Mouse (Mus musculus): Measurements from ENCODE around the gene Pacsin1. TPM values are rescaled to one million over a fixed set of nuclear protein-coding genes. Genes with fewer than 3 reads are reported as not detected.

Pacsin1 gene
- polyA plus RNA-seq, 1 experiment from 2014 or later = 1.8 TPM

- H3K4me2 ChIP-seq (replicated peaks; ENCODE audit: low read depth, low read length) = no peak overlapping the region
- WGBS = 58% methylated on average over 10 of the region's 10 CpGs
- no peaks in the 10 kb centered on the region for H3K36me3 ChIP-seq (ENCODE audit: control insufficient read depth, insufficient read depth, low read length)
Observed at GRCm38 (mm10) chr17:27653253-27653959, 1.9 kb upstream of the Pacsin1 start.

GRCm38 (mm10) chr17:27656011-27656399, 696 bp downstream of the Pacsin1 start:
- Histone ChIP-seq H3K9me3 (ENCODE audit: control insufficient read depth, low read depth, low read length) (no peaks in the 10 kb centered on the region), H3K27me3 (ENCODE audit: control insufficient read depth, insufficient read depth, low read length) (peaks cover 13% of the 10 kb centered on the region; the same call in 1 of the 2 replicates), H3K36me3 (ENCODE audit: control insufficient read depth, insufficient read depth, low read length) (no peaks in the 10 kb centered on the region), H3K9ac (replicated peaks; ENCODE audit: low read depth, low read length) (no peak overlapping the region), H3K4me1 (ENCODE audit: control insufficient read depth, insufficient read depth, low read length) (peaks cover 9% of the 10 kb centered on the region; the same call in 1 of the 2 replicates), H3K27ac (ENCODE audit: low read length) (no peak overlapping the region), H3K4me3 (ENCODE audit: low read depth, low read length) (peak overlapping the region; percentile 31), H3K4me2 (replicated peaks; ENCODE audit: low read depth, low read length) (peak overlapping the region; percentile 62)
- no peak for ATAC-seq (ENCODE audit: insufficient number of reproducible peaks, insufficient read depth, low FRiP score, low read depth)
- 8% methylated on average over 14 of the region's 14 CpGs for WGBS

More at GRCm38 (mm10) chr17:27653253-27653959, 1.9 kb upstream of the Pacsin1 start:
- Histone ChIP-seq H3K9me3 (ENCODE audit: control insufficient read depth, low read depth, low read length) (no peaks in the 10 kb centered on the region), H3K27me3 (ENCODE audit: control insufficient read depth, insufficient read depth, low read length) (peaks cover 13% of the 10 kb centered on the region; the same call in 1 of the 2 replicates), H3K4me3 (ENCODE audit: low read depth, low read length) (no peak overlapping the region), H3K9ac (replicated peaks; ENCODE audit: low read depth, low read length) (no peak overlapping the region), H3K27ac (ENCODE audit: low read length) (no peak overlapping the region), H3K4me1 (ENCODE audit: control insufficient read depth, insufficient read depth, low read length) (peaks cover 9% of the 10 kb centered on the region; the same call in 1 of the 2 replicates)
- no peak for ATAC-seq (ENCODE audit: insufficient number of reproducible peaks, insufficient read depth, low FRiP score, low read depth)

GRCm38 (mm10) chr17:27656414-27656813, 1.1 kb downstream of the Pacsin1 start:
- Histone ChIP-seq H3K4me1 (ENCODE audit: control insufficient read depth, insufficient read depth, low read length) (peaks cover 9% of the 10 kb centered on the region; the same call in 1 of the 2 replicates), H3K9ac (replicated peaks; ENCODE audit: low read depth, low read length) (no peak overlapping the region), H3K4me2 (replicated peaks; ENCODE audit: low read depth, low read length) (no peak overlapping the region; the same call in 1 of the 2 replicates), H3K27ac (ENCODE audit: low read length) (no peak overlapping the region), H3K4me3 (ENCODE audit: low read depth, low read length) (no peak overlapping the region), H3K9me3 (ENCODE audit: control insufficient read depth, low read depth, low read length) (no peaks in the 10 kb centered on the region), H3K36me3 (ENCODE audit: control insufficient read depth, insufficient read depth, low read length) (no peaks in the 10 kb centered on the region), H3K27me3 (ENCODE audit: control insufficient read depth, insufficient read depth, low read length) (peaks cover 13% of the 10 kb centered on the region; the same call in 1 of the 2 replicates)
- no peak for ATAC-seq (ENCODE audit: insufficient number of reproducible peaks, insufficient read depth, low FRiP score, low read depth)
- 9% methylated on average over 5 of the region's 5 CpGs for WGBS

- 66% methylated on average over 8 of the region's 8 CpGs for WGBS
- H3K4me3 ChIP-seq (ENCODE audit: low read depth, low read length) = no peak overlapping the region
- no peaks in the 10 kb centered on the region for H3K9me3 ChIP-seq (ENCODE audit: control insufficient read depth, low read depth, low read length)
- peaks cover 9% of the 10 kb centered on the region; the same call in 1 of the 2 replicates for H3K4me1 ChIP-seq (ENCODE audit: control insufficient read depth, insufficient read depth, low read length)
- H3K36me3 ChIP-seq (ENCODE audit: control insufficient read depth, insufficient read depth, low read length) = no peaks in the 10 kb centered on the region
- no peak for ATAC-seq (ENCODE audit: insufficient number of reproducible peaks, insufficient read depth, low FRiP score, low read depth)
- no peak overlapping the region for H3K27ac ChIP-seq (ENCODE audit: low read length)
- H3K4me2 ChIP-seq (replicated peaks; ENCODE audit: low read depth, low read length) = no peak overlapping the region
- H3K9ac ChIP-seq (replicated peaks; ENCODE audit: low read depth, low read length) = no peak overlapping the region
- peaks cover 13% of the 10 kb centered on the region; the same call in 1 of the 2 replicates for H3K27me3 ChIP-seq (ENCODE audit: control insufficient read depth, insufficient read depth, low read length)
Observed at GRCm38 (mm10) chr17:27657123-27657522, 1.8 kb downstream of the Pacsin1 start.

GRCm38 (mm10) chr17:27658767-27659166, 3.5 kb downstream of the Pacsin1 start:
- ATAC-seq (ENCODE audit: insufficient number of reproducible peaks, insufficient read depth, low FRiP score, low read depth) = no peak
- Histone ChIP-seq H3K9ac (replicated peaks; ENCODE audit: low read depth, low read length) (no peak overlapping the region), H3K4me1 (ENCODE audit: control insufficient read depth, insufficient read depth, low read length) (peaks cover 9% of the 10 kb centered on the region; the same call in 1 of the 2 replicates), H3K9me3 (ENCODE audit: control insufficient read depth, low read depth, low read length) (no peaks in the 10 kb centered on the region), H3K36me3 (ENCODE audit: control insufficient read depth, insufficient read depth, low read length) (no peaks in the 10 kb centered on the region), H3K4me3 (ENCODE audit: low read depth, low read length) (no peak overlapping the region), H3K27me3 (ENCODE audit: control insufficient read depth, insufficient read depth, low read length) (peaks cover 13% of the 10 kb centered on the region; the same call in 1 of the 2 replicates), H3K4me2 (replicated peaks; ENCODE audit: low read depth, low read length) (no peak overlapping the region), H3K27ac (ENCODE audit: low read length) (no peak overlapping the region)
- 67% methylated on average over 7 of the region's 7 CpGs for WGBS

- no peak for ATAC-seq (ENCODE audit: insufficient number of reproducible peaks, insufficient read depth, low FRiP score, low read depth)
- no peak overlapping the region for H3K27ac ChIP-seq (ENCODE audit: low read length)
- H3K4me1 ChIP-seq (ENCODE audit: control insufficient read depth, insufficient read depth, low read length) = no peaks in the 10 kb centered on the region
- no peaks in the 10 kb centered on the region for H3K9me3 ChIP-seq (ENCODE audit: control insufficient read depth, low read depth, low read length)
- no peak overlapping the region for H3K4me3 ChIP-seq (ENCODE audit: low read depth, low read length)
- H3K36me3 ChIP-seq (ENCODE audit: control insufficient read depth, insufficient read depth, low read length) = no peaks in the 10 kb centered on the region
- no peaks in the 10 kb centered on the region for H3K27me3 ChIP-seq (ENCODE audit: control insufficient read depth, insufficient read depth, low read length)
- 81% methylated on average over 6 of the region's 6 CpGs for WGBS
- no peak overlapping the region for H3K4me2 ChIP-seq (replicated peaks; ENCODE audit: low read depth, low read length)
- H3K9ac ChIP-seq (replicated peaks; ENCODE audit: low read depth, low read length) = no peak overlapping the region
Observed at GRCm38 (mm10) chr17:27671720-27672119, 16.4 kb downstream of the Pacsin1 start.

- Histone ChIP-seq H3K9me3 (ENCODE audit: control insufficient read depth, low read depth, low read length) (no peaks in the 10 kb centered on the region), H3K27me3 (ENCODE audit: control insufficient read depth, insufficient read depth, low read length) (no peaks in the 10 kb centered on the region), H3K27ac (ENCODE audit: low read length) (no peak overlapping the region), H3K36me3 (ENCODE audit: control insufficient read depth, insufficient read depth, low read length) (no peaks in the 10 kb centered on the region), H3K4me1 (ENCODE audit: control insufficient read depth, insufficient read depth, low read length) (no peaks in the 10 kb centered on the region), H3K4me3 (ENCODE audit: low read depth, low read length) (no peak overlapping the region), H3K4me2 (replicated peaks; ENCODE audit: low read depth, low read length) (no peak overlapping the region), H3K9ac (replicated peaks; ENCODE audit: low read depth, low read length) (no peak overlapping the region)
- 87% methylated on average over 7 of the region's 7 CpGs for WGBS
- ATAC-seq (ENCODE audit: insufficient number of reproducible peaks, insufficient read depth, low FRiP score, low read depth) = no peak
Observed at GRCm38 (mm10) chr17:27673945-27674344, 18.6 kb downstream of the Pacsin1 start.

GRCm38 (mm10) chr17:27675453-27675852, 20.1 kb downstream of the Pacsin1 start:
- Histone ChIP-seq H3K36me3 (ENCODE audit: control insufficient read depth, insufficient read depth, low read length) (no peaks in the 10 kb centered on the region), H3K27me3 (ENCODE audit: control insufficient read depth, insufficient read depth, low read length) (no peaks in the 10 kb centered on the region), H3K9ac (replicated peaks; ENCODE audit: low read depth, low read length) (no peak overlapping the region), H3K4me3 (ENCODE audit: low read depth, low read length) (no peak overlapping the region), H3K9me3 (ENCODE audit: control insufficient read depth, low read depth, low read length) (no peaks in the 10 kb centered on the region), H3K4me1 (ENCODE audit: control insufficient read depth, insufficient read depth, low read length) (no peaks in the 10 kb centered on the region), H3K27ac (ENCODE audit: low read length) (no peak overlapping the region), H3K4me2 (replicated peaks; ENCODE audit: low read depth, low read length) (no peak overlapping the region)
- whole genome bisulfite sequencing = 63% methylated on average over 9 of the region's 9 CpGs
- no peak for ATAC-seq (ENCODE audit: insufficient number of reproducible peaks, insufficient read depth, low FRiP score, low read depth)

Measured in stomach, embryonic 14.5 days (tissue).